Comparison of ENCODE assay signal across 8 mouse cellular contexts in the genomic region with DNA sequence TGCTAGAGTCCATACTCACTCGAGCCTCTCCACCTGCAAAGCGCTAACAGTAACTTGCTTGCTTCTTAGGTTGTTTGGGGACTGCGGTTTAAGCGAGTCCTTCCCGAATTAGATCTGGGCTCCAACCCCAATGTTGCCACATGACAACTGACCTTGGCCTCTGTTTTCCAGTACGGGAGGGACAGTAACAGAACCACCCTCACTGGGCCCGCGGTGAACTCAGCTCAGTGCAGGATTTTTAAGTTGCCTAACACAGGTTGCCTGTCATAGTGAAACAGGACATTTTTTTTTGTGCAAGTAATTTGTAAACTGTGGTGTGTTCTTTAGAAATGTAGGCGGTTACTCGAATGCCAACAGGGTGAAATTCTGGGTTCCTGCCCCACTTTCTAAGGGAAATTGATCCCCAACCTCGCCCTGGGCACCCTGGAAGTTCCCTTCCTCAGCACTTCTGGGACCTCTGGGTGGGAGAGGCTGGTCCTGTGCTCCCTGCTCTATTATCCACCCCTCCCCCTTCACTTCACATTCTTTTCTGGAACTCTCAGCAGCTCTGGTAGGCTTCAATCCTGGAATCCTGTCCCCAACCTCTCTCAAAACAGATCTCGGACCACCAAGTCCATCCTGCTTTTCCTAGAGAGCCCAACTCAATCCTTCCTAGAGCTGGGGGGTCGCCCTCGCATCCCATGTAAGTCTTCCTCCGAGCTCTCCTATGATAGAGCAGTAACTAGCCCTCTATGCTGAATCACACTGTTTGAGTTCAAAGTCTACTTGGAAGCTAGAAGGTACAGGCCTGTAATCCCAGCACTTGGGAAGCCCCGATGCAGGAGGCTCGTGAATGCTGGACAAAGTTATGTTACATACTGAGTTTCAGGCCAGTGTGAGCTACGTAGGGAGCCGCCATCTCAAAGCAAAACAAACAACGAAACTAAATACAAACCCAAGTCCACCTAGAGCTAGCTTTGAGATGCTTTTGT. TPM values are rescaled to one million over a fixed set of nuclear protein-coding genes. Genes with fewer than 3 reads are reported as not detected.
DNase-seq lines count a peak whose midpoint lies in the region; ATAC-seq and TF ChIP-seq lines count a peak whose summit lies in the region.

No protein-coding gene starts in this region.

- H3K36me3 ChIP-seq in liver, embryonic 14.5 days (replicated peaks; ENCODE audit: control insufficient read depth, insufficient read depth, low read depth), result no peaks in the 10 kb centered on the region

- H3K27me3 ChIP-seq in liver, embryonic 14.5 days (ENCODE audit: control insufficient read depth, insufficient read depth, low read length), result no peaks in the 10 kb centered on the region

- intact Hi-C loops in heart, postnatal 14 days (cut with DNase I), result no loop called here

- H3K4me1 ChIP-seq in liver, embryonic 14.5 days (replicated peaks; ENCODE audit: control insufficient read depth in 2 of 2, insufficient read depth in 2 of 2, low read length in 1 of 2), result peaks cover 68 to 80% of the 10 kb centered on the region in 2 experiments

- TF ChIP-seq EP300 in liver, embryonic 14.5 days (IDR thresholded peaks at IDR 0.05; ENCODE audit: low read depth), result no peak

- peak; percentile 54 for DNase-seq in kidney, adult 11 months
- DNase-seq in kidney, postnatal 10 days, result no peak
- DNase-seq in heart, postnatal 14 days, result peak; percentile 52 to 63
- no peak for DNase-seq in liver, embryonic 14.5 days (ENCODE audit: low read depth in 3 of 3, low spot score in 3 of 3)
- peak; percentile 64 for DNase-seq in testis, postnatal 14 days (ENCODE audit: low spot score)
- no peak for DNase-seq in cerebellum, adult 18-20 months
- DNase-seq in embryo, embryonic 9.5 days (ENCODE audit: extremely low spot score), result no peak

- WGBS in liver, embryonic 14.5 days (ENCODE audit: insufficient replicate concordance), result 42% methylated on average over 20 of the region's 20 CpGs

- H3K27ac ChIP-seq in liver, embryonic 14.5 days, result peak overlapping the region; percentile 99

- peak overlapping the region; percentile 97 for H3K4me2 ChIP-seq in liver, embryonic 14.5 days (ENCODE audit: low read depth)

- H3K9ac ChIP-seq in liver, embryonic 14.5 days (replicated peaks), result peak overlapping the region; percentile 94

- no peak for TF ChIP-seq CTCF in liver, embryonic 14.5 days (IDR thresholded peaks at IDR 0.05; ENCODE audit: low read depth)

- peak; percentile 19 for ATAC-seq in common myeloid progenitor, adult 5-6 weeks (replicated peaks; ENCODE audit: low read depth, poor library complexity, severe bottlenecking)
- ATAC-seq in liver, embryonic 14.5 days (ENCODE audit: insufficient read depth), result peak; percentile 1; the same call in 1 of the 2 replicates

- no peaks in the 10 kb centered on the region for H3K9me3 ChIP-seq in liver, embryonic 14.5 days (ENCODE audit: control insufficient read depth, low read length)

- H3K4me3 ChIP-seq in liver, embryonic 14.5 days (ENCODE audit: insufficient read depth in 1 of 2, low read depth in 2 of 2, low read length in 2 of 2), result peak overlapping the region; percentile 35 to 64

RNA-seq across cellular contexts. Expression of gene Wdr26, which starts 46.1 kb away (rescaled TPM):
- 107 and 130 TPM in 2 replicates for total RNA-seq in common myeloid progenitor, adult 5-6 weeks (2017)
- total RNA-seq in heart, postnatal 14 days (2021), result 100 to 1,000 TPM; 127 to 134 TPM
- polyA plus RNA-seq in liver, embryonic 14.5 days (2012; rRNA removed), result 47.8 and 68.9 TPM in 2 replicates
- polyA plus RNA-seq in liver, embryonic 14.5 days (2014; fragmentation: Nextera tagmentation; extraction: Ambion mirVana), result 57.8 and 64.4 TPM in 2 replicates

Comparison
In these comparisons a context has a peak if more than half of its experiments do, and no peak if none do; other contexts are left out.
1. DNase-seq: peak in kidney, adult 11 months (single experiment), heart, postnatal 14 days (2 of 2) and testis, postnatal 14 days (single experiment); none in kidney, postnatal 10 days (single experiment), liver, embryonic 14.5 days (0 of 3), cerebellum, adult 18-20 months (0 of 2) and embryo, embryonic 9.5 days (single experiment).